Mouse (Mus musculus) retina, embryonic 14.5 days (tissue): Measurements from ENCODE around the gene Ephb2.
A peak's percentile ranks its signal among the peaks of the same experiment; 100 is the strongest.

ENCODE experiments used
- DNase-seq: peaks from one replicate; pipeline ENCODE4 v3.0.0-alpha.2; 2015; ENCODE audit warnings: low spot score

Gene Ephb2

GRCm38 (mm10) chr4:136732536-136733121 is 103.2 kb downstream of the Ephb2 start:
- DNase-seq = no peak

DNA sequence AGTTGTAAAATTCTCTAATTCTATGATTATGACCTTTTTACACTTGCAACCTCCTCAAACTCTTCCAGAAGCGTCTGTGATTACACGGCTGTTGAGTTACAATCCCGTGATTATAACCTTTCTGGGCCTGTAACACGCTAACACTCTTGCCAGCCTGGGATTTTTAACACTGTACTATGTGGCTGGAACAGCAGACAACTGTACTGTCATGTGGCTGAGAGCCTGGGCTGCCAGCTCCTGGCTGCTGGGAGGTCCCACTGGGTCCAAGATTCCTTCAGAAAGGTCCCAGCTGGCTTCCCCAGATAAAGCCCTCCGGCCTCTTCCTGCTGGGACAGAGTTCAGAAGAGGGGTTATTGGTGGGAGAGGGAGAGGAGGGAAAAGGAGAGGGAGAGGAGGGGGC is 104.0 kb downstream of the Ephb2 start:
- DNase-seq = no peak

GRCm38 (mm10) chr4:136731008-136731609 is 104.7 kb downstream of the Ephb2 start:
- DNase-seq = no peak

- no peak for DNase-seq
Observed at GRCm38 (mm10) chr4:136730501-136730900, 105.3 kb downstream of the Ephb2 start.

DNA sequence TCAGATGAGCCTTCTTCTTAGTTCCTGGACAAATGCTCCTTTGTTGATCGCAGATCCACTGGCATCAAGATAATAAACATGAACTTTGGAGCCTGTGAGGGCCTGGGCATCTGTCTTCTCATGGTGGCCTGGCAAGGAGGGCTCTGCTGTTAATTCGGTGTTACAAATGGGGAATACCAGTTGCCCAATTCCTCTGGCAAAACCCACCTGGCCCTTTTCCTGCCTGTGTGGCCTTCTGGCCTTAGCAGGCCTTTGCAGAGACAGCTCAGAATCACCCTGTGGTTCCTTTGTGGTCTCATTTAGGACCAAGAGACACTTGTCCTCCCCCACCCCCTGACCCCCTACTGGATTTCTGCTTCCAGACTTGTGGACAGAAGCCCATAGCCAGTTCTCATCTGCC is 106.2 kb downstream of the Ephb2 start:
- no peak for DNase-seq

GRCm38 (mm10) chr4:136726941-136727340 is 108.8 kb downstream of the Ephb2 start:
- peak; percentile 69 for DNase-seq

DNA sequence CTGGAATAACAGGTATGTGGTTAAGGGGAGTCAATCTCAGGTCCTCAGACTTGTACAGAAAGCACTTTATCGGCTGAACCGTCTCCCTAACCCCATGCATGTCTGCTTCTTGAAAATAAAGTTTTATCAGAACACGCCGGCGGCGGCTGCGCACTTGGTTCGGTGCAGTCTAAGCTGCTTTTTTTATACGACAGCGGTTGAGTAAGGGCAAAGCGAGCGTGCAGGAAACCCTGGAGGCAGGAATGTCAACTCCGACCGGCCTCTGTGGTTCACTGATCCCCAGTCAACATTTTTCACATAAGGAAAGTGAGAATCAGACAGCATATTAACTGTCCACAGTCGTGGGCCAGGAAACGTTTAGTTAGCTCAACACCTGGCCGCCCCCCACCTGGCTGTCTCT is 111.1 kb downstream of the Ephb2 start:
- DNase-seq = no peak

DNA sequence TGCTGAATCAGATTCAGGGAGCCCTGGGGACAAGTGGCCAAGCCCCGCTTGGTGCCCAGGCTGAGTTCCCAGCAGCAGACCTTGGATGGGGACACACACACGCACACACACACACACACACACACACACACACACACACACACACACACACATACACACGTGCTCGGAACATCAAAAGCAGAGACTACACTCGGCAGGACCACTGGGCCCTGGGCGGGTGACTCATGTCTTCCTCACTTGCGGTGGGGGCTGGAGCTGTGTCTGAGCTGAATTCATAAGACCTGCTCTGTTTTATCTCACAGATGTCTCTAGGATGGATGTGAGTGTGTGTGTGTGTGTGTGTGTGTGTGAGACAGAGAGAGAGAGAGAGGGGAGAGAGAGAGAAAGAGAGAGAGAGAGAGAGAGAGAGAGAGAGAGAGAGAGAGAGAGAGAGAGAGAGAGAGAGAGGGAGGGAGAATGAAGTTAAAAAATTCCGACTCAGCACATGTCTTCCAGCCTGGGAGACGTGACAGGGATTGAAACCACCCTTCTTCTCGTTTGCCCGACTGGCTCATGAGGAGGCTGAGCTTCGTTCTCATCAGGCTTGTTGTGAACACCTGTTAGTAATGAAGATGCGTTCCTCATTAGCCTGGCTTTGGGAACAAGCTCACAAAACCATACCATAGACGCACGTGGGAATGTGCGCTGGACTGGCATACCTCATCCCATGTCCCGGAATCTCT is 113.3 kb downstream of the Ephb2 start:
- DNase-seq = no peak

GRCm38 (mm10) chr4:136721937-136722336 is 113.9 kb downstream of the Ephb2 start:
- DNase-seq = no peak

DNA sequence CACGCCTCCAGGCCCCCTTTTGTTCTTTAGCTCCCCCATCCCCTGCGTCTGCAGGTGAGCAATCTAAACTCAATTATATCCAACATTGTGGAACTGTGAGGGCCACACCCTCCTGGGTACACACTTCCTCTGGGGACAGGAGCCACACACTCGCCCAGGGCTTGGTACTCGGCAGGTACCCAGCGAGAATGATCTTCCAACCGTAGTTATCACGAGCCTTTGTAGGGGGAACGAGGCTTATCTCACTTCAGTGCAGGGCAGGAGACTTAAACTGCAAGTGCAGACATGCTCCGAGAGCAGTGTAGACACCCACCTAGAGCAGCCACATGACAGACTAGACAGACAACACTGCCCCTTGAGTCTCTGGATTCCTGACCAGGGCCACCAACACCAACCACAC is 115.8 kb downstream of the Ephb2 start:
- no peak for DNase-seq

GRCm38 (mm10) chr4:136718193-136718986 is 117.4 kb downstream of the Ephb2 start:
- DNase-seq = no peak

DNA sequence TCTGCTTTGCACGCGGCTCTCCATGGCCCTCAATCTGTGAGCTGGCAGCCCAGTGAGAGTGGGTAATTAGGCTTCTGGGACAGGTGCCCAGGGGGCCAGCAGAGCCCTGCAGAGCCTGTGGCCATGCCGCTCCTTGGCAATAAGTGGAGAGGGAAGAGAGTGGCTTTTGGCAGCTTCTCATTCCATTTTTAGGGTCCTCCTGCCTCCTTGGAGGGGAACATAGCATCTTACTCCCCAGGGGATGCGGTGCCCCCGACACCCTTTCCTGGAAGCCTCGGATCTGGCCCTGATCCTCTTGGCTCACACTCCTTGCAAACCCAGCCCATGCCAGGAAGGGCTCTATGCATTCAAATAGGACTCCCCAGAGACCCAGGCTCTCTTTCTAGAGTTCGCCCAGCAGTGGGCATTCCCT is 119.2 kb downstream of the Ephb2 start:
- DNase-seq = no peak

GRCm38 (mm10) chr4:136714530-136714929 is 121.3 kb downstream of the Ephb2 start:
- no peak for DNase-seq

DNA sequence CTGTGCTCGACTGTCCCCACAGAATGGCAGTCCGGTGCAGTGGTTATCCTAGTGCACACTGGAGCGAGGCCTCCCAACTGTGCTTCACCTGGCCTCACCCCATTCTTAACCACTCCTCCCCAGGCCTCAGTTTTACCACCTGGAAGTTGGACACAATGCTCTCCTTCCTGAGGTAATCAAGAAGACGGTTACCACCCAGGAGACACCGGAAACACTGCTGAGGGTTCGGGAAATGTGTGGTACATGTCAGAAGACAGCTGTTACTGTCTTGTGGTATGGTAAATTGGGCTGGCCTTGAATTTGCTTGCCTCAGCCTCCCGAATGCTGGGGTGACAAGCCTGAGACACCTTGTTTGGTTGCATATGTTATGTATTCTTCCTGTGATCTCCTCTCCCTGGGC is 121.9 kb downstream of the Ephb2 start:
- no peak for DNase-seq

DNA sequence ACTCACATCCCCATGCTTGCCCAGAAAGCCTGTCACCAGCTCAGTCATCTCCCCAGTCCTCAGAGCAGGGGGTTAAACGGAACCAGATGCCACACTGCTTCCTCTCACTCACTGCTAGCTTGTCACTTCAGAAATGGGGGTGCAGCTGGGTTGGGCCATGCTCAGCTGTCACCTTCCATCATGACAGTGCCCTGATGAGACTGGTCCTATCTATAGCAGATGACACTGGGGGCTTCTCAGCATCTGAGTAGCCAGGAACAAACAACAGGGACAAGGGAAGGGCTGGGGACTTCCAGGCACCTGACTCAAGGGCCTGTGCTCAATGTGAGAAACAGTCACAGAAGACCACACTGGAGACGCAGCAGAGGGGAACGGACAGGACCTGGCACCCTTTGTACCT is 122.4 kb downstream of the Ephb2 start:
- no peak for DNase-seq

DNA sequence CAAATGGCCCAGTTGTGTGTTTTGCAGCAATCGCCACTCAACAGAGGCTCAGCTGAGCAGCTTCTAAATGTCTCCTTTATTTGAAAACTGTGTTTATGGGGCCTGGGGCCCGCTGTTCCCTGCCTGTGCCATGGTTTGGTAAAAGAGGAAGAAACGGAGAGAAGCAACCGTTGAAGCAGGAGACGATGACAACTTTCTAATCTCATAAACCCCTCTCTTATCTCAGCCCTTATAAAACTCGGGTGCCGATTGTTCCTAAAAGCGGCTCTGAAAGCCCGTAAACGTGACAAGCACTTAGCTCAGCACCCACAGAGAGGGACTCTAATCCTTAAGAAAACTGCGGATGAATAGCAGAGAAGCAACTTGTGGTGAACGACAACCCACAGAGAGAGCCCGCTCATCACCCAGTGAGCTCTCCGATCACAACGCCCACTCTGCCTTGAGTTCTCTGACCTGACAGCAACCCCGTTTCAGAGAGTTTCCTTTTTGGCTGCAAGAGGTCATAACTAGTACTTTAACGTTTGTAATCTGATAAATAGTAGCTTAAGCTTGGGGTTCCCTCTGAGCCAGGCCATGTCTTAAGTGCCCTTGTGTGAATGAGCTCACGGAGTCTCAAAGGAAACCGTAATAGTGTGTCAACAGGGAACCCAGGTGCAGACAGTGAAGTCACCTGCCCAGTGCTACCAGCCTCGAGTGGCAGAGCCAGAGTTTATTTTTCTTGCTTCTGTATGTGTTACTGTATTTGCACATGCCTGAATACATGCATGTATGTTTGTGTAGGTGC is 123.6 kb downstream of the Ephb2 start:
- DNase-seq = no peak

DNA sequence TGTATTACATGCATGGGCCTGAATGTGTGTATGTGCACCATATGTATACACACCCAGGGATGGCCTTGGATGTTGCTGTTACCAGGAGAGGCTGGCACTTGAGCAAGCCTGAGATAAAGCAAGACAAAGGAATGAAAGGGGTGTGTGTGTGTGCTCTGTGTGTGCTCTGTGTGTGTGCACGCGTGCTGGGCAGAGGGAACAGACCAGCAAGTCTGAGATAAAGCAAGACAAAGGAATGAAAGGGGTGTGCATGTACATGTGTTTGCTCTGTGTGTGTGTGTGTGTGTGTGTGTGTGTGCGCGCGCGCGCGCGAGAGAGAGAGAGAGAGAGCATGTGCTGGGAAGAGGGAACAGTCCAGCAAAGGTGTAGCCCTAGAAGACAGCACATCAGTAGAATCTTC is 125.4 kb downstream of the Ephb2 start:
- no peak for DNase-seq

DNA sequence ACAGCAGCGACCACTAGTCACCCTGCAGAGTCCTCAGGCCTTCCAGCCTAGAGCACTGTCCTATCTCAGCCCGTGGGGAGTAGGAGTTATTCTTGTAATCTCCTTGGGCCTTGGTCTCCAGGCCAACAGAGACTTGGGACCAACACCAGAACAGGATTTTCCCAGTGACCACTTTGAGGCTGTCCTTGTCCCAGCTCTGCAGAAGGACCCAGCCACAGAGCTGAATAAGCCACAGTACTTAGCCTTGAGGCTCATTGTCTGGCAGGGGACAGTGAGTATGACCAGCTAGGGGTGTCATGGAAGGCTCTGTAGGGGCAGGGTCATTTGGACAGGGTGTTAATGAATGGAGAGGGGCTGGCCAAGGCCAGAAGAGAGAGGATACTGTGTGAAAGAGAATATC is 126.8 kb downstream of the Ephb2 start:
- no peak for DNase-seq

DNA sequence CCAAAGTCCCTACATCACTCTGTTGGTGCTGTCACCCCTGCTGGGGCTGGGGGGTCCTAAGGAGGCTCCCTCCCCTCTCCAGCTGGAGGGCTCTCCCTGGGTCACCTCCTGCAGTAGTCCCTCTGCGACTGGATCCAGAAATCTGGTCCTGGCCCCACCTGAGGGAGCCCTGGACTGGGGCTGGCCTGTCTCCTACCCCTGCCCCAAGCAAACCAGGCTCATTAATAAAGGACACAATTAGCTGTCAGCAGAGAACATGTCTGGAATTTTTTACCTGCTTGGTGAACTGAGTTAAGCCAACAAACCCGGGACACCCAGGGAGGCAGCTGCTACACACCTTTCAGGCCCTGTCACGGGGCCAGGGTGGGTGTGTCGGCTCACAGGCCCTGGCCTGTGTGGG is 129.1 kb downstream of the Ephb2 start:
- DNase-seq = no peak

DNA sequence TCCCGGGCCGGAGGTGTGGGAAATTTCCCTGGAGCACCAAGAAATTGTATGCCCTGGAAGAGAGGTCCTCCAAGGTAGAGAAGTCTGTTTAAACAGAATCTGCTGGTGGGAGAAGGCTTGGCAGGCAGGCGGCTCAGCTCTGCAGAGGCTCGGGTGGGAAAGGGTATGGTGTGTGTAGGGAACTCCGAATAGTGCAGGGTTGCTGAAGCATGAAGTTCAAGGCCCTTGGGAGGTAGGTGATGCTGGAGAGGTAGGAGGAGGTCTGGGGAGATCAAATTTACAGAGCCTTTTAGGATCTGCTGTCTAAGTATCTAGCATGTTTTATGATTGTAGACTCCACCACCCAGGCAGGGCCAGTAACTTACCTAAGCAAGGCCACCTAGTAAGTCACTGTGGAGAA is 130.7 kb downstream of the Ephb2 start:
- no peak for DNase-seq

DNA sequence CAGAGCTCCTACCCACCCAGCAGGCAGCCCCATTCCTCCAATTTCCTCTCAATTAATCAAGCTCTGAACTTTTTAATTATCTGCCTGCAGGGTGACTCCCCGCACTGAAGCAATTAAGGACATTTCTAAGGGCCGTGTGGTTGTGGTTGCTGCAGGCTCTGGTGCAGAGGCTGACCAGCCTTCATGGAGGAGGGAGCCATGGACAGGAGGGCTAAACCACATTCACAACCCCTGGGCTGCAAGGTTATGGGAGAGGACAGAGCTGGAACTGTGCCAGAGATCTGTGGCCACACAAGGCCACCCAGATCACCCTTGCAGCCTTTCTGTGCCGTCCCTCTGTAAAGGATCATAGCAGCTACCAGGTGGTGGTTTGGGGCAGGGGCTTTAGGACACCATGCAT is 131.2 kb downstream of the Ephb2 start:
- peak; percentile 54 for DNase-seq

DNA sequence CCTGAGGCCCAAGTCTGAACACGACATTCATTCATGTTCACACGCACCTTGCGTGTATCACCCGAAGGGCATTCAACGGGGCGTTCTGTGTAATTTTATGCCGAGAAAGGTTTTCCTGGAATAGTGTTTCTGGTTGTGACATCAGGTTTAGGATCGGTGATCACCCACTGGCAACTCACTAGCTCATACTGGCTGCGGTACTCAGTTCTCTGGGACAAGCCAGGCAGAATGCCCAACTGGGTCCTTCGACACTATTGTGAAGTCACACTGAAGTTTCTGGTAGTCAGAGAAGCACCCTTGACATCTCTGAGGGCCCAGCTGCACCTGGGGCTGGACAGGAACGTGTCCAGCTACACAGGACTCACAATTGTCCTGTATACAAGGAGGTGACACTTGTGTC is 132.4 kb downstream of the Ephb2 start:
- no peak for DNase-seq
